Mouse (Mus musculus) MEL (cell line): ENCODE measurements around the gene Flvcr1. TPM values are rescaled to one million over a fixed set of nuclear protein-coding genes. Genes with fewer than 3 reads are reported as not detected.

Experiments
- DNase-seq: peaks from one replicate; pipeline ENCODE4 v3.0.0; 2011; ENCODE audit warnings: low read depth, low spot score
- H3K27ac ChIP-seq: 2 replicates; pipeline ENCODE4 v1.5.1; 2012; ENCODE audit warnings: low read depth, mild to moderate bottlenecking, control low read depth, low read length, moderate library complexity; ENCODE audit not compliant: control insufficient read depth
- H3K27me3 ChIP-seq, 2 experiments: fragments of 150-350 bp in 1 of 2; sonication (generic) in 1 of 2; 2 replicates each; pipeline ENCODE4 v1.6.1; 2012; ENCODE audit warnings: low read length in 2 of 2, mild to moderate bottlenecking in 2 of 2, improper control_type of control experiment in 1 of 2, moderate library complexity in 1 of 2; ENCODE audit not compliant: insufficient read depth in 2 of 2, control insufficient read depth in 1 of 2
- H3K36me3 ChIP-seq, 2 experiments: 2 replicates each; pipeline ENCODE4 v1.6.1; 2012 to 2014; ENCODE audit warnings: low read length in 2 of 2, improper control_type of control experiment in 1 of 2, inconsistent platforms in 1 of 2, mild to moderate bottlenecking in 1 of 2; ENCODE audit not compliant: insufficient read depth in 2 of 2, control insufficient read depth in 1 of 2
- H3K4me1 ChIP-seq, 2 experiments: fragments of 150-350 bp in 1 of 2; sonication (generic) in 1 of 2; 2 replicates each; pipeline ENCODE4 v1.6.1; 2012; ENCODE audit warnings: low read length in 2 of 2, improper control_type of control experiment in 1 of 2, mild to moderate bottlenecking in 1 of 2; ENCODE audit not compliant: insufficient read depth in 2 of 2, control insufficient read depth in 1 of 2
- H3K4me3 ChIP-seq, 2 experiments: fragments of 150-350 bp in 1 of 2; sonication (generic) in 1 of 2; 2 replicates each; pipeline ENCODE4 v1.5.1; 2012; ENCODE audit warnings: low read depth in 2 of 2, low read length in 2 of 2, mild to moderate bottlenecking in 2 of 2, moderate library complexity in 2 of 2, control low read depth in 1 of 2, improper control_type of control experiment in 1 of 2; ENCODE audit not compliant: control insufficient read depth in 1 of 2, insufficient read depth in 1 of 2
- H3K79me2 ChIP-seq: 2 replicates; pipeline ENCODE4 v1.6.1; 2012; ENCODE audit warnings: mild to moderate bottlenecking, low read length, moderate library complexity; ENCODE audit not compliant: control insufficient read depth, poor library complexity, insufficient read depth
- H3K9ac ChIP-seq: 2 replicates; pipeline ENCODE4 v1.6.1; 2012; ENCODE audit warnings: low read depth, mild to moderate bottlenecking, control low read depth, low read length, moderate library complexity; ENCODE audit not compliant: control insufficient read depth, poor library complexity, severe bottlenecking
- H3K9me3 ChIP-seq: fragments of 150-350 bp; sonication (generic); replicated peaks from 2 replicates; pipeline ENCODE4 v1.6.1; 2012; ENCODE audit warnings: mild to moderate bottlenecking, low read length, improper control_type of control experiment, moderate library complexity; ENCODE audit not compliant: insufficient read depth
- BHLHE40 ChIP-seq: IDR thresholded peaks from 2 replicates; pipeline ENCODE4 v1.6.1; 2012; ENCODE audit warnings: low read depth, mild to moderate bottlenecking, inconsistent platforms, low read length, improper control_type of control experiment, borderline replicate concordance
- CHD2 ChIP-seq: IDR thresholded peaks from 2 replicates; pipeline ENCODE4 v1.6.1; 2011; ENCODE audit warnings: low read length, improper control_type of control experiment
- CTCF ChIP-seq, 3 experiments: IDR thresholded peaks in 2 of 3; conservative IDR thresholded peaks in 1 of 3; 2 replicates each; pipeline ENCODE4 v1.5.1; 2011 to 2012; ENCODE audit warnings: low read length in 3 of 3, low read depth in 2 of 3, mild to moderate bottlenecking in 2 of 3, improper control_type of control experiment in 1 of 3, inconsistent platforms in 1 of 3, mixed read lengths in 1 of 3, moderate library complexity in 1 of 3; ENCODE audit not compliant: control insufficient read depth in 1 of 3, insufficient read depth in 1 of 3, poor library complexity in 1 of 3, severe bottlenecking in 1 of 3
- E2F4 ChIP-seq: IDR thresholded peaks from 2 replicates; pipeline ENCODE4 v1.6.1; 2011; ENCODE audit warnings: low read depth, low read length, improper control_type of control experiment, borderline replicate concordance
- ELF1 ChIP-seq: IDR thresholded peaks from 2 replicates; pipeline ENCODE4 v1.6.1; 2014; ENCODE audit warnings: low read depth, mild to moderate bottlenecking, inconsistent platforms, low read length, improper control_type of control experiment, moderate library complexity
- ETS1 ChIP-seq: IDR thresholded peaks from 2 replicates; pipeline ENCODE4 v1.6.1; 2012; ENCODE audit warnings: low read depth, mild to moderate bottlenecking, inconsistent platforms, low read length, improper control_type of control experiment, moderate library complexity
- MAZ ChIP-seq: IDR thresholded peaks from 2 replicates; pipeline ENCODE4 v1.6.1; 2012; ENCODE audit warnings: low read depth, mild to moderate bottlenecking, inconsistent platforms, low read length, improper control_type of control experiment
- MXI1 ChIP-seq: IDR thresholded peaks from 2 replicates; pipeline ENCODE4 v1.6.1; 2011; ENCODE audit warnings: mild to moderate bottlenecking, low read depth, low read length, improper control_type of control experiment
- NELFE ChIP-seq: IDR thresholded peaks from 2 replicates; pipeline ENCODE4 v1.6.1; 2011; ENCODE audit warnings: low read depth, low read length, improper control_type of control experiment
- POLR2AphosphoS5 ChIP-seq: IDR thresholded peaks from 2 replicates; pipeline ENCODE4 v1.6.1; 2012; ENCODE audit warnings: low read depth, borderline replicate concordance, mild to moderate bottlenecking, inconsistent platforms, low read length, moderate library complexity, mixed read lengths
- SIN3A ChIP-seq: IDR thresholded peaks from 2 replicates; pipeline ENCODE4 v1.6.1; 2012; ENCODE audit warnings: low read length, improper control_type of control experiment, inconsistent platforms
- UBTF ChIP-seq: IDR thresholded peaks from 2 replicates; pipeline ENCODE4 v1.6.1; 2012; ENCODE audit warnings: low read depth, mild to moderate bottlenecking, inconsistent platforms, low read length, improper control_type of control experiment, moderate library complexity, borderline replicate concordance; ENCODE audit not compliant: insufficient read depth
- USF1 ChIP-seq: IDR thresholded peaks from 2 replicates; pipeline ENCODE4 v1.6.1; 2014; ENCODE audit warnings: low read depth, mild to moderate bottlenecking, inconsistent platforms, low read length, improper control_type of control experiment, moderate library complexity
- ZKSCAN1 ChIP-seq: IDR thresholded peaks from 2 replicates; pipeline ENCODE4 v1.6.1; 2012; ENCODE audit warnings: low read depth, mild to moderate bottlenecking, inconsistent platforms, low read length, improper control_type of control experiment, moderate library complexity
- ZMIZ1 ChIP-seq: IDR thresholded peaks from 2 replicates; pipeline ENCODE4 v1.6.1; 2012; ENCODE audit warnings: low read depth, mild to moderate bottlenecking, inconsistent platforms, low read length, improper control_type of control experiment, moderate library complexity
- polyA plus RNA-seq, 2 experiments: library from polyadenylated mRNA; stranded (reverse) in 1 of 2; unstranded in 1 of 2; fragments of >175 nt in 1 of 2; fragments of >200 nt in 1 of 2; gene quantifications; 2 replicates each; pipeline versions ENCODE4 v1.2.1 to v1.2.4; 2012; ENCODE audit warnings: low replicate concordance in 2 of 2, low read depth in 1 of 2; ENCODE audit not compliant: insufficient read length in 2 of 2, insufficient read depth in 1 of 2, missing spikeins in 1 of 2
- total RNA-seq: library from RNA; depleted of rRNA; stranded (reverse); fragments of 300-350 nt; gene quantifications from 2 replicates; pipeline ENCODE4 v1.2.3, GENCODE M21; 2012

Gene Flvcr1
- total and polyA plus RNA-seq, 3 experiments, result 19.1 to 36.9 TPM; not detected in 1

GRCm38 (mm10) chr1:190978001-190978400 lies 48.0 kb downstream of the Flvcr1 start:
- no peak for TF ChIP-seq MAZ
- TF ChIP-seq NELFE, result peak; percentile 1; the same call in 1 of the 2 replicates
- Histone ChIP-seq H3K4me3 (peak overlapping the region; percentile 58 to 87), H3K27ac (no peak overlapping the region), H3K9me3 (no peaks in the 10 kb centered on the region), H3K36me3 (no peaks in the 10 kb centered on the region), H3K4me1 (no peaks in the 10 kb centered on the region; a peak in 2 of 4 replicates), H3K9ac (peak overlapping the region; percentile 80), H3K79me2 (peaks cover 2% of the 10 kb centered on the region; the same call in 1 of the 2 replicates), H3K27me3 (no peaks in the 10 kb centered on the region)
- no peak for DNase-seq

DNA sequence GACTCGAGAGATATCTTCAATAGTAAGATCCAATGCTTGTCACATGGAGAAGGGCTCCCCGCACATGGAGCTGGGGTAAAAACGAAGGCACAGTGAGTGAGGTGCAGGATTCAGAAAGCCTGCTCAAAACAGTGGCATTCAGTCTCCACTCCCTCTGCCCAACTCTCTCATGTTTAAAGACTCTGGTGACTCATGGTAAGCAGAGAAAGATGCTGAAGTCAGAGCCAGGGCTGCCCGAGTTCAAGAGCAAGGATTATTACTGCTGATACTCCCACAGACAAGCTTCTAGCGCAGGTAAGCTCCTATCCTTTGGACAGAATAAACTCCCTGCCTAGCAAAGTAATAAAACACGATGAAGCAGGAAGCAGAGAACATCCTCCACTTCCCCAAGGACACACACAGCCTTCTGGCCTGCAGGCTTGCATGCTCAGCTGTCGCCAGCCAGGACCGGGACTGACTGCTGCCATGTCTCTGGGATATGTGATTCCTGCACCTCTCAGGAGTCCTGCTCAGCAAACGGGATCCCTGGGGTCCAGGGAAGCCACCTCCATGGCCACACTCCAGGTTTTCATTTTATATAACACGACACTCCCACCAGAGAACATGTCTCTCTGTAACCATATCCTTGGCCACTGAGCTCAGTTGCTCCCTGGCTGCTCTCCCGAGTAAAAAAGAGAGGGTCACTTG lies 48.9 kb downstream of the Flvcr1 start:
- H3K4me1 ChIP-seq, result peaks cover 3 to 7% of the 10 kb centered on the region in 2 experiments; a peak in 3 of 4 replicates
- no peaks in the 10 kb centered on the region for H3K9me3 ChIP-seq
- H3K27ac ChIP-seq, result no peak overlapping the region
- H3K36me3 ChIP-seq, result peaks cover 0 to 4% of the 10 kb centered on the region in 2 experiments; a peak in 2 of 4 replicates
- no peak overlapping the region for H3K9ac ChIP-seq
- peaks cover 2% of the 10 kb centered on the region; the same call in 1 of the 2 replicates for H3K79me2 ChIP-seq
- no peaks in the 10 kb centered on the region for H3K27me3 ChIP-seq
- no peak overlapping the region for H3K4me3 ChIP-seq
- DNase-seq, result no peak
- TF ChIP-seq ZMIZ1, result no peak
- TF ChIP-seq UBTF, result no peak
- no peak for TF ChIP-seq CHD2
- TF ChIP-seq ELF1, result no peak
- no peak for TF ChIP-seq CTCF (IDR thresholded peaks at IDR 0.05 in 2 of 3, conservative IDR thresholded peaks at IDR 0.05 in 1 of 3; ENCODE audit: control insufficient read depth in 1 of 3, insufficient read depth in 1 of 3, low read depth in 2 of 3, low read length in 3 of 3, poor library complexity in 1 of 3, severe bottlenecking in 1 of 3)
- TF ChIP-seq MXI1, result no peak
- TF ChIP-seq E2F4, result no peak
- no peak for TF ChIP-seq SIN3A
- TF ChIP-seq ZKSCAN1, result no peak
- TF ChIP-seq BHLHE40, result no peak
- no peak for TF ChIP-seq POLR2AphosphoS5
- TF ChIP-seq ETS1, result no peak
- TF ChIP-seq USF1, result no peak
